Comparison of ENCODE assay signal across 7 mouse cellular contexts in the genomic region with DNA sequence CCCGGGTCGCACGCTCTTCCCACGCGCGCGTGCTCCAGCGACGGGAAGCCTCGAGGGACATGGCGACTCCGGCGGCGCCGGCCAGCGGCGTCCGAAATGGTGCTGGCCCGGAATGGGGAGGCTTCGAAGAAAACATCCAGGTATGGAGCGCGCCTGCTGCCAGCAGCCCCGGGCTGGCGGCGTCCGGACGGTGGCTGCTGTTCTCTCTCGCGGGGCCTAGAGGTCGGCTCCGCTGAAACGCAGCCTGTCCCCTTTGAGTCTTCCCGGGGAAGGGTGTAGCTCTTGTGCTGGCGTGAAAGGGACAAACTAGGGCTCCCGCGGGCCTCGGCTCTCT. TPM values are rescaled to one million over a fixed set of nuclear protein-coding genes. Genes with fewer than 3 reads are reported as not detected.
A peak's percentile ranks its signal among the peaks of the same experiment; 100 is the strongest.
DNase-seq lines count a peak whose midpoint lies in the region; ATAC-seq and TF ChIP-seq lines count a peak whose summit lies in the region.

No protein-coding gene starts in this region.

- under 1% methylated on average over 37 of the region's 37 CpGs for WGBS in lung, embryonic 14.5 days
- WGBS in limb, embryonic 10.5 days: 1% methylated on average over 37 of the region's 37 CpGs
- under 1% methylated on average over 37 of the region's 37 CpGs for WGBS in olfactory bulb, adult 2 months

- peak; percentile 32; the same call in 1 of the 2 replicates for ATAC-seq in lung, embryonic 14.5 days (ENCODE audit: insufficient read depth)

- peaks cover 6% of the 10 kb centered on the region; the same call in 1 of the 2 replicates for H3K4me1 ChIP-seq in lung, embryonic 14.5 days (ENCODE audit: insufficient read depth)
- 0 out of 2 replicates have a peak, but pooled peaks cover 2% of the 10 kb centered on the region for H3K4me1 ChIP-seq in embryonic fibroblast, embryonic 13.5 days (ENCODE audit: control insufficient read depth, insufficient read depth, low read length)
- peaks cover 23% of the 10 kb centered on the region for H3K4me1 ChIP-seq in limb, embryonic 10.5 days
- H3K4me1 ChIP-seq in olfactory bulb, adult 2 months (ENCODE audit: control insufficient read depth, insufficient read depth, low read length): peaks cover 13% of the 10 kb centered on the region

- DNase-seq in lung, embryonic 14.5 days: no peak
- no peak for DNase-seq in lung, postnatal 4 days
- DNase-seq in limb, embryonic 10.5 days (ENCODE audit: low spot score): no peak
- DNase-seq in gastrocnemius, postnatal 36 days: no peak
- DNase-seq in gastrocnemius, postnatal 25 days: no peak

- H3K27me3 ChIP-seq in lung, embryonic 14.5 days (ENCODE audit: insufficient read depth, low read length): no peaks in the 10 kb centered on the region
- H3K27me3 ChIP-seq in limb, embryonic 10.5 days (ENCODE audit: low read depth, poor library complexity, severe bottlenecking): no peaks in the 10 kb centered on the region

- intact Hi-C loops in gastrocnemius, postnatal 36 days (cut with DNase I): loop anchor here (5.0 kb wide), 1 partner anchor 46 kb away; a partner anchor contains a TSS

- TF ChIP-seq POLR2A in embryonic fibroblast, embryonic 13.5 days (IDR thresholded peaks at IDR 0.05; ENCODE audit: low read depth, low read length): no peak
- no peak for TF ChIP-seq POLR2A in olfactory bulb, adult 2 months (IDR thresholded peaks at IDR 0.05; ENCODE audit: insufficient read depth, low read depth, low read length)

- H3K36me3 ChIP-seq in lung, embryonic 14.5 days (ENCODE audit: insufficient read depth): peaks cover 73% of the 10 kb centered on the region
- peaks cover 77% of the 10 kb centered on the region for H3K36me3 ChIP-seq in limb, embryonic 10.5 days

- peak overlapping the region; percentile 69 for H3K27ac ChIP-seq in lung, embryonic 14.5 days (ENCODE audit: low read depth)
- H3K27ac ChIP-seq in embryonic fibroblast, embryonic 13.5 days (ENCODE audit: insufficient read depth, low read length): no peak overlapping the region
- H3K27ac ChIP-seq in limb, embryonic 10.5 days: peak overlapping the region; percentile 93
- H3K27ac ChIP-seq in olfactory bulb, adult 2 months (ENCODE audit: insufficient read depth, low read depth, low read length): peak overlapping the region; percentile 66

- H3K4me2 ChIP-seq in lung, embryonic 14.5 days: peak overlapping the region; percentile 89

- H3K4me3 ChIP-seq in lung, embryonic 14.5 days (ENCODE audit: low read depth, low read length): peak overlapping the region; percentile 96
- peak overlapping the region; percentile 98 for H3K4me3 ChIP-seq in embryonic fibroblast, embryonic 13.5 days (ENCODE audit: insufficient read depth, low read length)
- peak overlapping the region; percentile 99 for H3K4me3 ChIP-seq in limb, embryonic 10.5 days
- H3K4me3 ChIP-seq in olfactory bulb, adult 2 months (ENCODE audit: insufficient read depth, low read depth, low read length): peak overlapping the region; percentile 85

- H3K9ac ChIP-seq in lung, embryonic 14.5 days: peak overlapping the region; percentile 91

- TF ChIP-seq CTCF in lung, embryonic 14.5 days (IDR thresholded peaks at IDR 0.05; ENCODE audit: low read depth): no peak
- no peak for TF ChIP-seq CTCF in embryonic fibroblast, embryonic 13.5 days (IDR thresholded peaks at IDR 0.05; ENCODE audit: borderline replicate concordance, insufficient read depth, low read length)
- no peak for TF ChIP-seq CTCF in olfactory bulb, adult 2 months (IDR thresholded peaks at IDR 0.05; ENCODE audit: insufficient read depth, low read depth, low read length)

- no peaks in the 10 kb centered on the region for H3K9me3 ChIP-seq in lung, embryonic 14.5 days (ENCODE audit: low read depth, low read length)
- H3K9me3 ChIP-seq in limb, embryonic 10.5 days (replicated peaks): no peaks in the 10 kb centered on the region

RNA-seq across cellular contexts. Expression of a gene that starts 0.3 kb away (rescaled TPM):
- polyA plus RNA-seq in lung, embryonic 14.5 days (2014; fragmentation: Nextera tagmentation; extraction: Ambion mirVana): 91.2 and 102 TPM in 2 replicates
- 114 and 133 TPM in 2 replicates for polyA plus RNA-seq in embryonic fibroblast, embryonic 13.5 days (2011; ENCODE audit: insufficient read length, low read depth, missing spikeins)
- polyA plus RNA-seq in limb, embryonic 10.5 days (2016; fragmentation: Nextera tagmentation; extraction: Ambion mirVana): 73.0 and 81.9 TPM in 2 replicates
- not detected in 2 replicates for polyA plus RNA-seq in olfactory bulb, adult 2 months (2012; ENCODE audit: insufficient read depth, insufficient read length, low replicate concordance, missing spikeins)
- total RNA-seq in gastrocnemius, postnatal 36 days (2021): 10 to 100 TPM; 48.7 to 58.4 TPM
- 10 to 100 TPM; 49.4 to 54.7 TPM for total RNA-seq in gastrocnemius, postnatal 25 days (2021)

RNA-seq across cellular contexts. Expression of a gene that starts 0.3 kb away (rescaled TPM):
- 92.0 and 96.0 TPM in 2 replicates for polyA plus RNA-seq in lung, embryonic 14.5 days (2014; fragmentation: Nextera tagmentation; extraction: Ambion mirVana)
- polyA plus RNA-seq in embryonic fibroblast, embryonic 13.5 days (2011; ENCODE audit: insufficient read length, low read depth, missing spikeins): 61.1 and 63.6 TPM in 2 replicates
- 132 and 144 TPM in 2 replicates for polyA plus RNA-seq in limb, embryonic 10.5 days (2016; fragmentation: Nextera tagmentation; extraction: Ambion mirVana)
- polyA plus RNA-seq in olfactory bulb, adult 2 months (2012; ENCODE audit: insufficient read depth, insufficient read length, low replicate concordance, missing spikeins): not detected in 2 replicates
- total RNA-seq in gastrocnemius, postnatal 36 days (2021): 10 to 100 TPM; 11.8 to 13.5 TPM
- 10 to 100 TPM; 16.4 to 16.5 TPM for total RNA-seq in gastrocnemius, postnatal 25 days (2021)

RNA-seq across cellular contexts. Expression of a gene that starts 5.2 kb away (rescaled TPM):
- polyA plus RNA-seq in lung, embryonic 14.5 days (2014; fragmentation: Nextera tagmentation; extraction: Ambion mirVana): 0.54 and 0.76 TPM in 2 replicates
- 1.6 and 3.5 TPM in 2 replicates for polyA plus RNA-seq in embryonic fibroblast, embryonic 13.5 days (2011; ENCODE audit: insufficient read length, low read depth, missing spikeins)
- 0.25 and 0.44 TPM in 2 replicates for polyA plus RNA-seq in limb, embryonic 10.5 days (2016; fragmentation: Nextera tagmentation; extraction: Ambion mirVana)
- polyA plus RNA-seq in olfactory bulb, adult 2 months (2012; ENCODE audit: insufficient read depth, insufficient read length, low replicate concordance, missing spikeins): not detected in 2 replicates
- under 1 TPM; 0.23 to 0.39 TPM for total RNA-seq in gastrocnemius, postnatal 36 days (2021)
- under 1 TPM; 0.33 to 0.35 TPM for total RNA-seq in gastrocnemius, postnatal 25 days (2021)

RNA-seq across cellular contexts. Expression of a gene that starts 34.7 kb away (rescaled TPM):
- 39.1 and 43.2 TPM in 2 replicates for polyA plus RNA-seq in lung, embryonic 14.5 days (2014; fragmentation: Nextera tagmentation; extraction: Ambion mirVana)
- polyA plus RNA-seq in embryonic fibroblast, embryonic 13.5 days (2011; ENCODE audit: insufficient read length, low read depth, missing spikeins): 60.8 and 63.2 TPM in 2 replicates
- 60.3 and 61.2 TPM in 2 replicates for polyA plus RNA-seq in limb, embryonic 10.5 days (2016; fragmentation: Nextera tagmentation; extraction: Ambion mirVana)
- polyA plus RNA-seq in olfactory bulb, adult 2 months (2012; ENCODE audit: insufficient read depth, insufficient read length, low replicate concordance, missing spikeins): not detected in 2 replicates
- total RNA-seq in gastrocnemius, postnatal 36 days (2021): 10 to 100 TPM; 35.4 to 43.6 TPM
- 10 to 100 TPM; 31.7 to 39.1 TPM for total RNA-seq in gastrocnemius, postnatal 25 days (2021)

RNA-seq across cellular contexts. Expression of a gene that starts 45.6 kb away (rescaled TPM):
- polyA plus RNA-seq in lung, embryonic 14.5 days (2014; fragmentation: Nextera tagmentation; extraction: Ambion mirVana): 52.5 and 57.0 TPM in 2 replicates
- polyA plus RNA-seq in embryonic fibroblast, embryonic 13.5 days (2011; ENCODE audit: insufficient read length, low read depth, missing spikeins): 55.2 and 58.0 TPM in 2 replicates
- 72.7 and 78.5 TPM in 2 replicates for polyA plus RNA-seq in limb, embryonic 10.5 days (2016; fragmentation: Nextera tagmentation; extraction: Ambion mirVana)
- 150 TPM in 1 of 2 replicates, not detected in the other for polyA plus RNA-seq in olfactory bulb, adult 2 months (2012; ENCODE audit: insufficient read depth, insufficient read length, low replicate concordance, missing spikeins)
- total RNA-seq in gastrocnemius, postnatal 36 days (2021): 1 to 10 TPM; 9.3 to 9.9 TPM
- 1 to 10 TPM; 9.0 to 9.4 TPM for total RNA-seq in gastrocnemius, postnatal 25 days (2021)

Comparison
In these comparisons a context has a peak if more than half of its experiments do, and no peak if none do; other contexts are left out.
1. RNA of a gene that starts 0.3 kb away (polyA plus RNA-seq): 132 to 144 TPM in limb, embryonic 10.5 days, 92.0 to 96.0 TPM in lung, embryonic 14.5 days and 61.1 to 63.6 TPM in embryonic fibroblast, embryonic 13.5 days; not detected in olfactory bulb, adult 2 months; every median in the first group is over 10 times any median in the second.
2. Peak in every context shown above with its lines, with median percentiles within 50 percentile points of each other: H3K4me3 ChIP-seq.